Mouse (Mus musculus) heart, postnatal 0 days (tissue): ENCODE measurements at regions not wholly inside any gene's neighbourhood (a gene's known extent, or its start where the extent isn't known, plus 50 kb on each side); places are given as distances from the start of the nearest gene placed in this dataset.

ENCODE experiments used
- CTCF ChIP-seq: IDR thresholded peaks from 2 replicates; pipeline ENCODE4 v1.5.1; 2016; ENCODE audit warnings: antibody characterized with exemption, control low read depth, low read depth
- EP300 ChIP-seq: IDR thresholded peaks from 2 replicates; pipeline ENCODE4 v1.6.1; 2016; ENCODE audit warnings: antibody characterized with exemption, low read depth

DNA sequence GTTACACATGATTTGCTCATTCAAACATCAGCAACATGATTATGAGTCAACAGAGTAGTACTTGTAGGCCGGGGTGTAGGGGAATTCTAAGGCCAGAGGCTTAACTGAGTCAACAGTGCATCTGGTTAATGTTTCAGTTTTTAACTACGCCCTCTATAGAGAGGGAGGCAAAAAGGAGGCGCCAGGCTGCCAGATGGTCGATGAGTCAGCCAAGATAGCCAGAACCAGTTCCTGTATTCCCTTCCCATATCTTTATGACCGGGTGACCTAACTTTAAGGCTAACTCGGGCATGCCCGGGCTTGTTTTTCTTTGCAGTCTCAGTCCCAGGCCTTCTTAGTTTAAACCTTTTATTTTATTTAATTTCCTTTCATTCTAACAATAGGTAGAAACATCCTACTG, 476.0 kb upstream of the Cntn5 start:
- TF ChIP-seq CTCF = no peak
- no peak for TF ChIP-seq EP300
